Mouse (Mus musculus) kidney, adult 2 months (tissue): Measurements from ENCODE around the gene Gm18596. TPM values are rescaled to one million over a fixed set of nuclear protein-coding genes. Genes with fewer than 3 reads are reported as not detected.
A peak's percentile ranks its signal among the peaks of the same experiment; 100 is the strongest.
"Not testable (repeated sequence)": the region's sequence is repeated elsewhere in the genome, so short reads cannot be mapped to it uniquely, and the experiment has no call there.

Experiments used
- DNase-seq: peaks from one replicate; pipeline ENCODE4 v3.0.0; 2021
- H3K27ac ChIP-seq: fragments of 200-500 bp; 2 replicates; pipeline ENCODE4 v1.5.1; 2012; ENCODE audit warnings: low read depth, low read length, control low read depth, inconsistent platforms; ENCODE audit not compliant: insufficient read depth
- H3K27me3 ChIP-seq: fragments of 200-500 bp; replicated peaks from 2 replicates; pipeline ENCODE4 v1.6.1; 2012; ENCODE audit warnings: mild to moderate bottlenecking, moderate library complexity, low read length, inconsistent platforms; ENCODE audit not compliant: control insufficient read depth, insufficient read depth
- H3K36me3 ChIP-seq: fragments of 200-500 bp; 2 replicates; pipeline ENCODE4 v1.6.1; 2012; ENCODE audit warnings: mild to moderate bottlenecking, moderate library complexity, low read length, inconsistent platforms; ENCODE audit not compliant: control insufficient read depth, insufficient read depth
- H3K4me1 ChIP-seq: fragments of 200-500 bp; 2 replicates; pipeline ENCODE4 v1.6.1; 2011; ENCODE audit warnings: low read length; ENCODE audit not compliant: control insufficient read depth, insufficient read depth
- H3K4me3 ChIP-seq: fragments of 200-500 bp; 2 replicates; pipeline ENCODE4 v1.5.1; 2011; ENCODE audit warnings: mild to moderate bottlenecking, low read depth, low read length, control low read depth; ENCODE audit not compliant: insufficient read depth
- CTCF ChIP-seq: fragments of 200-500 bp; conservative IDR thresholded peaks from 2 replicates; pipeline ENCODE4 v1.5.1; 2011; ENCODE audit warnings: low read depth, mild to moderate bottlenecking, control low read depth, low read length, moderate library complexity, mixed read lengths; ENCODE audit not compliant: insufficient read depth, insufficient read length
- POLR2A ChIP-seq: fragments of 200-500 bp; IDR thresholded peaks from one replicate; pipeline ENCODE4 v1.6.1; 2011; ENCODE audit warnings: low read depth, low read length, control low read depth
- WGBS: fragments of 180-500 bp; shearing (Covaris S2); methylation state at CpG from one replicate; pipeline ENCODE4 v1.1.7; 2018; 5-methylcytosine and 5-hydroxymethylcytosine counted together
- polyA plus RNA-seq: library from polyadenylated mRNA; depleted of rRNA; stranded (reverse); fragments of >200 nt; gene quantifications from 2 replicates; pipeline ENCODE4 v1.2.3, GENCODE M21; 2012

Gm18596 gene
- polyA plus RNA-seq, 1 experiment: not detected

DNA sequence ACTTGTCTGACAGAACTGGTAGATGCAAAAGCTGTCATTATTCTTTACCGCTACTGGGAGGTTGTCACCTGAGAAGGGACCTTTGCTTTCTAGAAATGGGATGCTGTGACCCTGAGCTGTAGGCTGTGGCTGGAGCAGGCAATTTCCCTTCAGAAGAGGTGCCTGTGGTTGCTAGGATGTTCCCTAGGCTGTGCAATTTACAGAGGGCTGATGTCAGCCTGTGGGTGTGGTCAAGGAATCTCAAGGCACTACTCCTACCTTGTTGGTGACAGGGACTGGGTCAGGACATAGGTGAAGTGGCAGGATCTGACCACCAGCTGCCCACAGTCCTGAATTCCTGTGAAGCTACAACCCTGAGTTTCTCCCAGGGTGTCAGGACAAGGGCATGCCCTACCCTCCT, 27.3 kb upstream of the Gm18596 start:
- no peak for DNase-seq
- Histone ChIP-seq H3K4me3 (no peak overlapping the region), H3K36me3 (no peaks in the 10 kb centered on the region), H3K4me1 (no peaks in the 10 kb centered on the region), H3K27ac (no peak overlapping the region), H3K27me3 (no peaks in the 10 kb centered on the region; the same call in 1 of the 2 replicates)
- WGBS: 53% methylated on average over 1 of the region's 1 CpGs
- TF ChIP-seq CTCF: no peak
- TF ChIP-seq POLR2A: no peak

DNA sequence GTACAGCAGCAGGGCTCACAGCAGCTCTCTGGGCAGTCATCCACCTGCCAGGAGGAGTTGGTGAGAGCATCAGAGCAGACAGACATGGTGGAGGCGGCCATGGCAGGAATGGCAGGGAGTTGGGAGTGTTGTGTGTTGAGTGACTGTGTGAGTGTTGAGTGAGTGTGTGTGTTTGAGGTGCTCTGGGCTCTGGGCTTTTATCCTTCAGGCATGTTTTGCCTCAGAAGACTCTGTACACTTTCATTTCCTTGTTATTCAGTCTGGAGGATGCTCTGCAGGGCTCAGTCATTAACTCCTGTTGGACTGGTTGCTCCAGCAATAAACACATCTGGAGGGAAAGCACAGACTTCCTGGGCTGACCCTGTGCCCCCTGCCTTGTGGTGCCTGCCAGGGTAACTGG, 17.1 kb upstream of the Gm18596 start, which contains the start of gene Gm3233:
Gm3233 (minus strand) TSS at position 101 of the 400 bp plus-strand sequence.
- H3K27me3 ChIP-seq, DNase-seq, H3K27ac ChIP-seq, H3K4me1 ChIP-seq, H3K4me3 ChIP-seq, H3K36me3 ChIP-seq: not testable (repeated sequence)
- WGBS: no CpG with 5 or more reads among the region's 1 CpGs

DNA sequence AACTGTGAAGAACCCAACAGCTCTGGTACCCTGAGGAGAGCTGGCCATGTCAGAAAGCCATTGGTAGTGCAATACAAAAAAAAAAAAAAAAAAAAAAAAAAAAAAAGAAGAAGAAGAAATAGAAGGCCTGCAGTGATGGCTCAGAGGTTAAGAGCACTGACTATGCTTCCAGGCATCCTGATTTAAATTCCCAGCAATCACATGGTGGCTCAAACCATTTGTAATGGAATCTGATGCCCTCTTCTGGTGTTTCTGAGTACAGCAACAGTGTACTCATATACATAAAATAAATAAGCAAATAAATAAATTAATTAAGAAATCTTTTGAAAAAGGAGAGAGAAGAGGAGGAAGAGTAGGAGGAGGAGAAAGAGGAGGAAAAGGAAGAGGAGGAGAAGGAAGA, 11.0 kb upstream of the Gm18596 start:
- H3K4me3 ChIP-seq: no peak overlapping the region
- H3K36me3 ChIP-seq: no peaks in the 10 kb centered on the region
- no peak overlapping the region for H3K27ac ChIP-seq
- no peaks in the 10 kb centered on the region for H3K4me1 ChIP-seq
- TF ChIP-seq CTCF (no peak), POLR2A (no peak)
- DNase-seq: no peak
- no peaks in the 10 kb centered on the region for H3K27me3 ChIP-seq

DNA sequence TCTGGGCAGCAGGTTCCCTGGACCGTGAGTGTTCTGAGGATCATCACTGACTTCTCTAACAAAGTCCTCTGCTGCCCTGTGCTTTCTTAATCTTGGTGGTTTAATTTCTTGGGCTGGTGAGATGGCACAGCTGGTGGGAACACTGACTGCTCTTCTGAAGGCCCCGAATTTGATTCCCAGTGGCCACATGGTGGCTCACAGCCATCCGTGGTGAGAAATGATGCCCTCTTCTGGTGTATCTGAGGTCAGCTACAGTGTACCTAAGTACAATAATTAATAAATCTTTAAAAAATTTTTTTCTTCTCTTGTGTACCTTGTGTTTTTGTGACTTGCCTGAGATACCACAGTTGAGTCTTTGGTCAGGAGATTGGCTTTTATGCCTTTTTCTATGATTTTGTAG, 9.9 kb upstream of the Gm18596 start:
- not testable (repeated sequence) for DNase-seq, H3K4me1 ChIP-seq, H3K27me3 ChIP-seq, H3K36me3 ChIP-seq, H3K27ac ChIP-seq, H3K4me3 ChIP-seq
- WGBS: 62% methylated on average over 3 of the region's 3 CpGs

DNA sequence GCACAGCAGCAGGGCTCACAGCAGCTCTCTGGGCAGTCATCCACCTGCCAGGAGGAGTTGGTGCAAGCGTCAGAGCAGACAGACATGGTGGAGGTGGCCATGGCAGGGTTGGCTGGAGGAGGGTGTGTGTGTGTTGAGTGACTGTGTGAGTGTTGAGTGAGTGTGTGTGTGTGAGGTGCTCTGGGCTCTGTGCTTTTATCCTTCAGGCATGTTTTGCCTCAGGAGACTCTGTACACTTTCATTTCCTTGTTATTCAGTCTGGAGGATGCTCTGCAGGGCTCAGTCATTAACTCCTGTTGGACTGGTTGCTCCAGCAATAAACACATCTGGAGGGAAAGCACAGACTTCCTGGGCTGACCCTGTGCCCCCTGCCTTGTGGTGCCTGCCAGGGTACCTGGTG, 8.8 kb upstream of the Gm18596 start, which contains the start of gene Gm9736:
Gm9736 (minus strand) TSS at position 101 of the 400 bp plus-strand sequence.
- not testable (repeated sequence) for DNase-seq, H3K27me3 ChIP-seq, H3K27ac ChIP-seq, H3K36me3 ChIP-seq, H3K4me1 ChIP-seq, H3K4me3 ChIP-seq
- WGBS: 67% methylated on average over 1 of the region's 1 CpGs

DNA sequence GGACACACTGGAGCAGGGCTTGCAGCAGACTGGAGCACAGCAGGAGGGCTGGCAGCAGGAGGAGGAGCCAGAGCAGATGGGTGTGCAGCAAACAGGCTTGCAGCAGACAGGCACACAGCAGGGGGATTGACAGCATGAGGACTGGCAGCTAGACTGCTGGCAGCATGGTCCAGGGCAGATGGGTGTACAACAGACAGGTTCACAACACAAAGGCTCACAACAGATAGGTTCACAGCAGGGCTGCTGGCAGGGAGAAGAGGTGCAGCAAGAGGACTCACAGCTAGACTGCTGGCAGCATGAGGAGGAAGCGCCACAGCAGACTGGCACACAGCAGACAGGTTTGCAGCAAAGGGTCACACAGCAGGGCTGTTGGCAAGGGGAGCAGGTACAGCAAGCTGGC, 8.2 kb upstream of the Gm18596 start:
- H3K27me3 ChIP-seq, H3K36me3 ChIP-seq, H3K27ac ChIP-seq, DNase-seq, H3K4me1 ChIP-seq, H3K4me3 ChIP-seq: not testable (repeated sequence)
- WGBS: 84% methylated on average over 1 of the region's 1 CpGs

DNA sequence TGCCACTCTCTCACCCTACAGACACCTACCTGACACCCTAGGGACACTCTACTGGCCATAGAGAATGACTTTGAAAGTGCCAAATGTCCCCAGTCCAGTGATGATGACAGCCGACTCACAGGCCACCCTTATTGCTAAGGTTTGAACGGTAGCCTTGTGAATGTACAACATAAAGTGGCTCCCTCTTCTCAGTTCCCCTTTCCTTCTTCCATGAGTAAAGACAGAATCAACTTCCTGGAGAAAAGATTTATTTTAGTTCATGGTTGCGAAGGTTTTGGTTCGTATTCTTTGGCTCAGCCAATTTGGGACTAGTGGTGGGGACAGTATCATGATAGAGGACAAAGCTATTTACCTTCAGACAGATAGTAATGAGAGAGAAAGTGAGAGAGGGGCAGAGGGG, 3.5 kb downstream of the Gm18596 start:
- Histone ChIP-seq H3K27ac (no peak overlapping the region), H3K27me3 (no peaks in the 10 kb centered on the region), H3K36me3 (no peaks in the 10 kb centered on the region), H3K4me1 (no peaks in the 10 kb centered on the region), H3K4me3 (no peak overlapping the region)
- TF ChIP-seq CTCF (no peak), POLR2A (no peak)
- 73% methylated on average over 4 of the region's 4 CpGs for WGBS
- DNase-seq: no peak

DNA sequence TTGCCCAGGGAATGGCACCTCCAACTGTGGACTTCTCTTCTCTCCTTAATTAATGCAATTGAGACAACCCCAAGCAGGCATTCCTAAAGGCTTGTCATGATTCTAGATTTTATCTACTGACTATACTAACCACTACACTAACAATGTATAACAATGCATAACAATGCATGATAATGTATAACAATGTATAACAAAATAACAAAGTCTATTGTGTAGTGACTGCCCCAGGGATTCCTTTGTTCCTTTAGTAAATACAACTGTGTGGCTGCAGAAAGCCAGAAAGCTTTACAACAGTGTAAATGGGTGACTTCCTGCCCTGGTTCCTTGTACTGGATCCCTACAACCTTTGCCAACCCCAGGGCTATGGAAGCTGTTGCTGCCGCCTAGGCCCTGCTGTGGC, 6.5 kb downstream of the Gm18596 start:
- Histone ChIP-seq H3K27ac (no peak overlapping the region), H3K4me1 (no peaks in the 10 kb centered on the region), H3K4me3 (no peak overlapping the region), H3K36me3 (no peaks in the 10 kb centered on the region), H3K27me3 (no peaks in the 10 kb centered on the region)
- TF ChIP-seq CTCF (no peak), POLR2A (no peak)
- WGBS: 93% methylated on average over 1 of the region's 1 CpGs
- no peak for DNase-seq

DNA sequence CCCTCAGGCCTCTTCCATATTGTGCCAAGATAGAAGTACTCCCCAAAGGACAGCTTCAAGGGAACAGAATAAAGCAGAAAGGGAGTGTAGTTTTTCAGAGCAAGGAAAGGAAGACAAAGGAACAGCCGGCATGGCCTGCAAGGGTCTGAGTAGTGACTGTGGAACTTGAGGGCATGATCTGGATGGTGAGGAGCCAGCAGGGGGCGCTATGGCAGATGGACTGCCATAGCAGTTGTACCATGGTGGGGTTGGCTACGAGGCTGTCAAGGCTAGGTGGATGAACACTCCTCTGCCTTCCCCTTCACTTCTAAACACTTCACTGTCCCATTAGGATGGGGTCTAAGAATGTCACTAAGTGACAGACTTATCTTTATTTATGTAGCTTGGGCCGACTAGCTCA, 13.2 kb downstream of the Gm18596 start:
- TF ChIP-seq CTCF: peak; percentile 44
- TF ChIP-seq POLR2A: no peak
- H3K27ac ChIP-seq: no peak overlapping the region
- H3K4me3 ChIP-seq: no peak overlapping the region
- H3K4me1 ChIP-seq: no peaks in the 10 kb centered on the region
- DNase-seq: peak; percentile 4
- no peaks in the 10 kb centered on the region for H3K36me3 ChIP-seq
- H3K27me3 ChIP-seq: no peaks in the 10 kb centered on the region
- 52% methylated on average over 4 of the region's 4 CpGs for WGBS
